Mouse (Mus musculus) central nervous system, embryonic 11.5 days (tissue): ENCODE measurements around the gene Hs3st5. TPM values are rescaled to one million over a fixed set of nuclear protein-coding genes. Genes with fewer than 3 reads are reported as not detected.

Experiments used
- polyA plus RNA-seq: library from polyadenylated mRNA; depleted of rRNA; stranded (reverse); fragments of >200 nt; gene quantifications from 2 replicates; pipeline ENCODE4 v1.2.3, GENCODE M21; 2012; rRNA removed

The Hs3st5 gene
- polyA plus RNA-seq: 1.8 and 2.0 TPM in 2 replicates

DNA sequence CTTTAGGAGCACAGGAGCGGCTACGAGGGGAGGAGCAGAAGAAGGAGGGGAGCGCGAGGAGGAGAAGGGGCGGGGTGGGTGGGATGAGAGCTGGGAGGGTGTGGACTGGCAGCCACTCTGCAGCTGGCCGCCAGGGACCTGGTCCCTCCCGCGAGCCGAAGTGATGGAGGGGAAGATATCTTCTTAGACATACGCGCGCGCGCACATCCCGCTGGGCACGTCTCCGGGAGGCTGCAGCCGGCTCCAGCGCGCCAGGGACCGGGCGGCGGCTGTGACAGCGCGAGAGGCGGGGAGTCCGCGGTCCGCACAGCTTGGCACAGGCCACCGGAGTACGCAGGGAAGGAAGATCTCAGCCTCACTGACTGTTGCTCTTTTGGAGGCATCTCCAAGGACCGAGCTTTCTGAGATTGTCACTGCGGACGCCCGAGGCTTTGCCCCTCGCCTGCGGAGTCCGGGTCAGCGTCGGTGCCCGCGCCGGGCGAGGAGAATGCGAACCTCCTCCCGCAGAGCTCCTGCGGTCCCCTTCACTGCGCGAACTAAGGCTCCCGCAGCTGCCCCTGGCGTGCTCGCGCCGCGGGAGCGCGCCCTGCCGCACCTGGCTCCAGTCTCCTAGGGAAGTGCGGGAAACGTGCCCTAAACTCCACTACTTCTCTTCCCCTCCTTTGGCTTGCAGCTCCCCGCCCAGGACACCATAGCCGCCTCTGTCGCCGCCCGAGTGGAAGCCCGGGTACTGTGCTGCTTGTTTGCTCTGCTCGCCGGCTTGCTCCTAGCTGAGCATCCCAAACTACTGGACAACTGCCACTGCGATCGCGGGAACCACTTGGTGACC lies at the start of gene Hs3st5:
Hs3st5 (plus strand) TSS at position 88 of the 829 bp plus-strand sequence.

